Mouse (Mus musculus): ENCODE measurements around the gene Cfap65. TPM values are rescaled to one million over a fixed set of nuclear protein-coding genes. Genes with fewer than 3 reads are reported as not detected.

Cfap65 gene
- total and polyA plus RNA-seq, 3 experiments = 0.04 TPM; not detected in 2

GRCm38 (mm10) chr1:74948784-74949665 is 13.6 kb upstream of the Cfap65 start:
- no peak overlapping the region for H3K27ac ChIP-seq (ENCODE audit: insufficient read depth, low read depth)
- no peak overlapping the region for H3K4me2 ChIP-seq (ENCODE audit: insufficient read depth, low read depth, poor library complexity, severe bottlenecking)
- in situ Hi-C loops (cut with MboI; ENCODE audit: low pct_ligation_motif_present, low pct_unique_long_range_greater_than_20kb, low sequenced_read_pairs) = loop anchor here (5.0 to 25.0 kb wide), 3 partner anchors 78 to 513 kb away; partner anchors contain the start of genes Asic4 and Ptprn
- TF ChIP-seq CTCF (conservative IDR thresholded peaks at IDR 0.05 in 1 of 2, IDR thresholded peaks at IDR 0.05 in 1 of 2; ENCODE audit: low read depth in 2 of 2, low read length in 2 of 2) (peak; percentile 48 to 84), USF2 (conservative IDR thresholded peaks at IDR 0.05; ENCODE audit: low read depth, low read length) (no peak), SMC3 (IDR thresholded peaks at IDR 0.05; ENCODE audit: low read depth, low read length) (peak; percentile 67), RAD21 (IDR thresholded peaks at IDR 0.05; ENCODE audit: low read depth, low read length) (peak; percentile 82)
- dilution Hi-C loops (cut with MboI; ENCODE audit: extremely low pct_ligation_motif_present, extremely low pct_unique_long_range_greater_than_20kb, low sequenced_read_pairs) = no loop called here
- no peak overlapping the region for H3K4me3 ChIP-seq (replicated peaks in 1 of 3; ENCODE audit: low read depth in 2 of 3, low read length in 2 of 3, poor library complexity in 1 of 3)
- peaks cover 17% of the 10 kb centered on the region for H3K9me3 ChIP-seq (replicated peaks; ENCODE audit: low read length)
- H3K79me2 ChIP-seq (replicated peaks; ENCODE audit: control insufficient read depth, extremely low read depth, insufficient read depth, poor library complexity, severe bottlenecking) = no peaks in the 10 kb centered on the region
- peaks cover 53% of the 10 kb centered on the region for H3K27me3 ChIP-seq (replicated peaks)
- peak; percentile 40 for DNase-seq (ENCODE audit: extremely low read depth)
- no peaks in the 10 kb centered on the region for H3K36me3 ChIP-seq (replicated peaks in 1 of 2; ENCODE audit: control insufficient read depth in 1 of 2, insufficient read depth in 1 of 2, low read length in 1 of 2)
- peaks cover 0 to 6% of the 10 kb centered on the region in 2 experiments; a peak in 2 of 4 replicates for H3K4me1 ChIP-seq (ENCODE audit: control insufficient read depth in 1 of 2, insufficient read depth in 2 of 2)
- H3K9ac ChIP-seq (ENCODE audit: insufficient read depth, low read depth) = no peak overlapping the region

DNA sequence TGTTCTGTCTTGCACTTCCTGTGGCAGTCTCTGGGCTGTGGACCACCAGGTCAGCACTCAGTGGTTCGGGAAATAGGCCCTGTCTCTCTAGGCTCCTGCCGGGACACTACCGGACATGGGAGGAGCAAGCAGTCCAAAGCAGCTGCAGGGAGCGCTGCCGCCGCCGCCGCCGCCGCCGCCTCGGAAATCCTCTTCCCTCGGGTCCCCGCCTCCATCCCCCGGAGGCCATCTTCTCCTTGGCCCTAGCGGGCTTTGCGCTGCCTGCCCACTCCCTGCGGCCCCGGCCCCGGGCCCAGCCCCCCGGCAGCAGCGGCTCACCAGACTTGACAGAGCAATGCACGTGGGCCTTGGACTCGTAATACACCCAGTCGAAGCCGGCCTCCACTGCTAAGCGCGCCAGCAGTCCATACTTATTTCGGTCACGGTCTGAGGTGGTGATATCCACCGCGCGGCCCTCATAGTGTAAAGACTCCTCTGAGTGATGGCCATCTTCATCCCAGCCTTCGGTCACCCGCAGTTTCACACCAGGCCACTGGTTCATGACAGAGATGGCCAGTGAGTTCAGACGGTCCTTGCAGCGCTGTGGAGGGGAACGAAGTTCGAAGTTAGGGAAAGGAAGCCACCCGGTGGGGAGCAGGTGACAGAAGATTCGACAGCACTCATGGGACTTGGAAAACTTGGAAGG is 12.7 kb upstream of the Cfap65 start:
- Histone ChIP-seq H3K79me2 (replicated peaks; ENCODE audit: control insufficient read depth, extremely low read depth, insufficient read depth, poor library complexity, severe bottlenecking) (no peaks in the 10 kb centered on the region), H3K4me1 (ENCODE audit: control insufficient read depth in 1 of 2, insufficient read depth in 2 of 2) (peaks cover 0 to 6% of the 10 kb centered on the region in 2 experiments; a peak in 2 of 4 replicates), H3K4me2 (ENCODE audit: insufficient read depth, low read depth, poor library complexity, severe bottlenecking) (no peak overlapping the region), H3K9ac (ENCODE audit: insufficient read depth, low read depth) (no peak overlapping the region), H3K27ac (ENCODE audit: insufficient read depth, low read depth) (no peak overlapping the region), H3K9me3 (replicated peaks; ENCODE audit: low read length) (peaks cover 17% of the 10 kb centered on the region), H3K27me3 (replicated peaks) (peaks cover 58% of the 10 kb centered on the region), H3K4me3 (replicated peaks in 1 of 3; ENCODE audit: low read depth in 2 of 3, low read length in 2 of 3, poor library complexity in 1 of 3) (no peak overlapping the region), H3K36me3 (replicated peaks in 1 of 2; ENCODE audit: control insufficient read depth in 1 of 2, insufficient read depth in 1 of 2, low read length in 1 of 2) (no peaks in the 10 kb centered on the region)
- TF ChIP-seq JUND (conservative IDR thresholded peaks at IDR 0.05; ENCODE audit: low read depth, low read length) (no peak), IRF4 (IDR thresholded peaks at IDR 0.05; ENCODE audit: low read depth, low read length) (no peak), MYC (IDR thresholded peaks at IDR 0.05; ENCODE audit: low read depth, low read length) (no peak), MEF2A (IDR thresholded peaks at IDR 0.05; ENCODE audit: borderline replicate concordance, low read depth, low read length) (no peak), ELF1 (IDR thresholded peaks at IDR 0.05; ENCODE audit: low read depth, low read length) (no peak), POLR2A (IDR thresholded peaks at IDR 0.05; ENCODE audit: low read depth, low read length) (no peak), SIN3A (IDR thresholded peaks at IDR 0.05; ENCODE audit: low read length) (no peak), NRF1 (IDR thresholded peaks at IDR 0.05; ENCODE audit: low read depth, low read length) (no peak), SMC3 (IDR thresholded peaks at IDR 0.05; ENCODE audit: low read depth, low read length) (no peak), PAX5 (IDR thresholded peaks at IDR 0.05; ENCODE audit: low read length) (no peak), USF1 (IDR thresholded peaks at IDR 0.05; ENCODE audit: low read depth, low read length) (no peak), KAT2A (IDR thresholded peaks at IDR 0.05; ENCODE audit: insufficient replicate concordance, low read length) (no peak), POLR2AphosphoS2 (IDR thresholded peaks at IDR 0.05; ENCODE audit: low read depth, low read length) (no peak), UBTF (IDR thresholded peaks at IDR 0.05; ENCODE audit: low read depth, low read length) (no peak), HCFC1 (IDR thresholded peaks at IDR 0.05; ENCODE audit: low read depth, low read length) (no peak), RAD21 (IDR thresholded peaks at IDR 0.05; ENCODE audit: low read depth, low read length) (no peak), JUN (IDR thresholded peaks at IDR 0.05; ENCODE audit: insufficient read depth, low read depth, low read length) (no peak), ZKSCAN1 (IDR thresholded peaks at IDR 0.05; ENCODE audit: borderline replicate concordance, low read depth, low read length) (no peak), BHLHE40 (IDR thresholded peaks at IDR 0.05; ENCODE audit: low read depth, low read length) (no peak), CTCF (conservative IDR thresholded peaks at IDR 0.05 in 1 of 2, IDR thresholded peaks at IDR 0.05 in 1 of 2; ENCODE audit: low read depth in 2 of 2, low read length in 2 of 2) (no peak)
- no peak for DNase-seq (ENCODE audit: extremely low read depth)
- in situ Hi-C loops (cut with MboI; ENCODE audit: low pct_ligation_motif_present, low pct_unique_long_range_greater_than_20kb, low sequenced_read_pairs) = loop anchor here (5.0 to 25.0 kb wide), 3 partner anchors 79 to 514 kb away; partner anchors contain the start of genes Asic4 and Ptprn
- dilution Hi-C loops (cut with MboI; ENCODE audit: extremely low pct_ligation_motif_present, extremely low pct_unique_long_range_greater_than_20kb, low sequenced_read_pairs) = no loop called here
